Mouse (Mus musculus) lung, embryonic 15.5 days (tissue): ENCODE measurements at regions not wholly inside any gene's neighbourhood (a gene's known extent, or its start where the extent isn't known, plus 50 kb on each side); places are given as distances from the start of the nearest gene placed in this dataset.

Experiments used
- ATAC-seq: fragments of 200-750 bp; cut with Nextera tagmentation; 2 replicates; pipeline ENCODE4 v1.8.0; 2017; ENCODE audit warnings: moderate number of reproducible peaks, borderline replicate concordance; ENCODE audit not compliant: low FRiP score, low TSS enrichment; ENCODE audit errors: extremely low read depth
- H3K27ac ChIP-seq: fragments of 300-500 bp; sonication (generic); 2 replicates; pipeline ENCODE4 v1.5.1; 2015; ENCODE audit warnings: moderate library complexity, mild to moderate bottlenecking, inconsistent platforms
- H3K27me3 ChIP-seq: fragments of 300-500 bp; sonication (generic); 2 replicates; pipeline ENCODE4 v1.6.1; 2015; ENCODE audit warnings: inconsistent platforms
- H3K36me3 ChIP-seq: fragments of 300-500 bp; sonication (generic); 2 replicates; pipeline ENCODE4 v1.6.1; 2015; ENCODE audit warnings: inconsistent platforms
- H3K4me1 ChIP-seq: fragments of 300-500 bp; sonication (generic); 2 replicates; pipeline ENCODE4 v1.6.1; 2015; ENCODE audit warnings: inconsistent platforms
- H3K4me2 ChIP-seq: fragments of 300-500 bp; sonication (generic); 2 replicates; pipeline ENCODE4 v1.6.1; 2015; ENCODE audit warnings: inconsistent platforms, mild to moderate bottlenecking, moderate library complexity
- H3K4me3 ChIP-seq: fragments of 300-500 bp; sonication (generic); 2 replicates; pipeline ENCODE4 v1.5.1; 2015; ENCODE audit warnings: mild to moderate bottlenecking, inconsistent platforms
- H3K9ac ChIP-seq: fragments of 300-500 bp; sonication (generic); 2 replicates; pipeline ENCODE4 v1.6.1; 2015; ENCODE audit warnings: inconsistent platforms
- H3K9me3 ChIP-seq: fragments of 300-500 bp; sonication (generic); 2 replicates; pipeline ENCODE4 v1.6.1; 2016; ENCODE audit warnings: inconsistent platforms
- WGBS: fragments of 180-500 bp; shearing (Covaris S2); methylation state at CpG from one replicate; pipeline ENCODE4 v1.1.7; 2015; 5-methylcytosine and 5-hydroxymethylcytosine counted together

GRCm38 (mm10) chr12:63598905-63599304 is 875.6 kb downstream of the Fscb start:
- Histone ChIP-seq H3K9me3 (no peaks in the 10 kb centered on the region), H3K27ac (no peak overlapping the region), H3K4me1 (no peaks in the 10 kb centered on the region), H3K36me3 (no peaks in the 10 kb centered on the region), H3K4me2 (no peak overlapping the region), H3K4me3 (no peak overlapping the region), H3K27me3 (no peaks in the 10 kb centered on the region), H3K9ac (no peak overlapping the region)
- ATAC-seq, result no peak
- 77% methylated on average over 6 of the region's 6 CpGs for WGBS

GRCm38 (mm10) chr12:63554672-63555071 is 919.8 kb downstream of the Fscb start:
- Histone ChIP-seq H3K4me2 (no peak overlapping the region), H3K4me3 (no peak overlapping the region), H3K9ac (no peak overlapping the region), H3K36me3 (no peaks in the 10 kb centered on the region), H3K27ac (no peak overlapping the region), H3K9me3 (no peaks in the 10 kb centered on the region), H3K27me3 (no peaks in the 10 kb centered on the region), H3K4me1 (no peaks in the 10 kb centered on the region)
- no peak for ATAC-seq
- WGBS, result 91% methylated on average over 1 of the region's 1 CpGs

- ATAC-seq, result no peak
- H3K4me2 ChIP-seq, result no peak overlapping the region
- WGBS, result 43% methylated on average over 4 of the region's 4 CpGs
- H3K9me3 ChIP-seq, result no peaks in the 10 kb centered on the region
- no peak overlapping the region for H3K9ac ChIP-seq
- H3K4me1 ChIP-seq, result no peaks in the 10 kb centered on the region
- no peaks in the 10 kb centered on the region for H3K36me3 ChIP-seq
- no peak overlapping the region for H3K4me3 ChIP-seq
- no peak overlapping the region for H3K27ac ChIP-seq
- H3K27me3 ChIP-seq, result no peaks in the 10 kb centered on the region
Measured at GRCm38 (mm10) chr12:63552831-63553230, 921.7 kb downstream of the Fscb start.

GRCm38 (mm10) chr12:63534084-63534483 is 940.4 kb downstream of the Fscb start:
- Histone ChIP-seq H3K4me3 (no peak overlapping the region), H3K27me3 (no peaks in the 10 kb centered on the region), H3K27ac (no peak overlapping the region), H3K36me3 (no peaks in the 10 kb centered on the region), H3K4me1 (no peaks in the 10 kb centered on the region), H3K4me2 (no peak overlapping the region), H3K9ac (no peak overlapping the region), H3K9me3 (no peaks in the 10 kb centered on the region)
- no peak for ATAC-seq
- WGBS, result 25% methylated on average over 1 of the region's 1 CpGs

GRCm38 (mm10) chr12:63503774-63504173 is 970.7 kb downstream of the Fscb start:
- no peak overlapping the region for H3K9ac ChIP-seq
- ATAC-seq, result peak; percentile 57; the same call in 1 of the 2 replicates
- H3K27me3 ChIP-seq, result no peaks in the 10 kb centered on the region
- no peaks in the 10 kb centered on the region for H3K4me1 ChIP-seq
- H3K9me3 ChIP-seq, result no peaks in the 10 kb centered on the region
- no peaks in the 10 kb centered on the region for H3K36me3 ChIP-seq
- no peak overlapping the region for H3K4me2 ChIP-seq
- no peak overlapping the region for H3K27ac ChIP-seq
- no peak overlapping the region for H3K4me3 ChIP-seq
- WGBS, result 16% methylated on average over 3 of the region's 3 CpGs

- Histone ChIP-seq H3K9ac (no peak overlapping the region), H3K4me2 (no peak overlapping the region), H3K9me3 (no peaks in the 10 kb centered on the region), H3K36me3 (no peaks in the 10 kb centered on the region), H3K27me3 (no peaks in the 10 kb centered on the region), H3K4me1 (no peaks in the 10 kb centered on the region), H3K4me3 (no peak overlapping the region), H3K27ac (no peak overlapping the region)
- no peak for ATAC-seq
Measured at GRCm38 (mm10) chr12:63490405-63490804, 984.1 kb downstream of the Fscb start.

- Histone ChIP-seq H3K36me3 (no peaks in the 10 kb centered on the region), H3K27me3 (no peaks in the 10 kb centered on the region), H3K27ac (no peak overlapping the region), H3K4me3 (no peak overlapping the region), H3K4me1 (no peaks in the 10 kb centered on the region), H3K9ac (no peak overlapping the region), H3K9me3 (no peaks in the 10 kb centered on the region), H3K4me2 (no peak overlapping the region)
- ATAC-seq, result no peak
Measured at GRCm38 (mm10) chr12:63484087-63484486, 990.4 kb downstream of the Fscb start.

GRCm38 (mm10) chr12:63468936-63469335 is 1005.6 kb downstream of the Fscb start:
- Histone ChIP-seq H3K4me3 (no peak overlapping the region), H3K36me3 (no peaks in the 10 kb centered on the region), H3K27ac (no peak overlapping the region), H3K4me1 (no peaks in the 10 kb centered on the region), H3K27me3 (no peaks in the 10 kb centered on the region), H3K9me3 (no peaks in the 10 kb centered on the region), H3K9ac (no peak overlapping the region), H3K4me2 (no peak overlapping the region)
- no peak for ATAC-seq
